Mouse (Mus musculus) C2C12 (cell line): ENCODE measurements around the gene Shisa7.

ENCODE experiments used
- CTCF ChIP-seq: IDR thresholded peaks from one replicate; pipeline ENCODE4 v1.5.1; 2011; ENCODE audit not compliant: control insufficient read depth, insufficient read depth, insufficient read length
- MYOD1 ChIP-seq: IDR thresholded peaks from one replicate; pipeline ENCODE4 v1.6.1; 2011; ENCODE audit warnings: low read depth; ENCODE audit not compliant: control insufficient read depth, insufficient read length
- MYOG ChIP-seq: IDR thresholded peaks from one replicate; pipeline ENCODE4 v1.6.1; 2011; ENCODE audit not compliant: control insufficient read depth, insufficient read length; ENCODE audit errors: extremely low read depth
- USF1 ChIP-seq: IDR thresholded peaks from one replicate; pipeline ENCODE4 v1.6.1; 2011; ENCODE audit warnings: low read depth, mild to moderate bottlenecking, control low read depth, moderate library complexity

DNA sequence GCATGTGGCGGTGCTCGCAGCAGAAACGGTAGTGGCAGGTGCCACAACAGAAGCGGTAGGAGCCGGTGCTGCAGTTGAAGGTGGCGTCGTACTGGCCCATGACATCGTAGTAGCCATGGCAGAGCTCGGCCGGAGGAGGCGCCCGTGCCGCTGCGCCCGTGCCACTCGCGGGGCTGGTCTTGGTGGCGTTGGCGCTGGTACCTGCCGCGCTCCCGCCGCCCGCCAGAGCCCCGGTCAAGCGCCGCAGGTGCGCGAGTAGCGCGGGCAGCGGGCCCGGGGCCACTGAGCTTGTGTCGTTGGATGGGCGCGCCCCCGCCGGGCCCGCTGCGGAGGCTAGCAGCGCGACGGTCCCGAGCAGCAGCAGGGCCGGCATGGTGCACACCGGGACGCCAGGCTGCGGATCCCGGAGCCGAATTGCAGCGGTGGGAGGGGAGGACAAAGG, 8.1 kb downstream of the Shisa7 start:
- TF ChIP-seq CTCF (no peak), USF1 (no peak), MYOG (no peak), MYOD1 (no peak)
